Mouse (Mus musculus) heart, adult 2 months (tissue): ENCODE results near the gene Ankmy1.

Experiments used
- CTCF ChIP-seq: fragments of 200-600 bp; IDR thresholded peaks from 2 replicates; pipeline ENCODE4 v1.8.1; 2022; ENCODE audit warnings: antibody characterized with exemption, mild to moderate bottlenecking, moderate library complexity
- EP300 ChIP-seq: fragments of 200-500 bp; IDR thresholded peaks from 2 replicates; pipeline ENCODE4 v1.6.1; 2011; ENCODE audit warnings: low read depth, low read length, control low read depth; ENCODE audit not compliant: insufficient read depth
- POLR2A ChIP-seq: fragments of 200-500 bp; IDR thresholded peaks from 2 replicates; pipeline ENCODE4 v1.6.1; 2011; ENCODE audit warnings: mild to moderate bottlenecking, low read depth, low read length, control low read depth; ENCODE audit not compliant: insufficient read depth

DNA sequence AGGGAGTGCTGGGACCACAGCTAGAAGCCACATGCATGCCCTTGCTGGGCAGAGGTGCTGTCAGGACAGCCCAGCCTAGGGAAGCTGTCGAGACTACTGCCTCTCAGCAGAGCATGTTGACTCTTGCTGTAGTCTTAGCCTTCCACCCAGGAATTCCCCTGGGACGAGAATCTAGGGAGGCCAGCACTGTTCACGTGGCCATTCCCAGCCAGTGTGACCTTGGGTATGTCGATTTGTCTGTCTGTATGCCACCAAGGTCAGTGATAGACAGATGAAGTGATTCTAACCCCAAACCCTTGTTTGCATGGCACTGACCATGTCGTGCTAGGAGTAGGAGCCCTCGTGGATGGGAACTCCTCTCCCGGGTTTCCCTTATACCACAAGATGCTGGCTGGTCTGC, 56.8 kb downstream of the Ankmy1 start:
- TF ChIP-seq POLR2A (no peak), CTCF (no peak), EP300 (no peak)
